Mouse (Mus musculus): Measurements from ENCODE around the gene Sec24b. TPM values are rescaled to one million over a fixed set of nuclear protein-coding genes. Genes with fewer than 3 reads are reported as not detected.

Gene Sec24b
- polyA plus RNA-seq (2012; rRNA removed), result 41.3 and 58.2 TPM in 2 replicates

DNA sequence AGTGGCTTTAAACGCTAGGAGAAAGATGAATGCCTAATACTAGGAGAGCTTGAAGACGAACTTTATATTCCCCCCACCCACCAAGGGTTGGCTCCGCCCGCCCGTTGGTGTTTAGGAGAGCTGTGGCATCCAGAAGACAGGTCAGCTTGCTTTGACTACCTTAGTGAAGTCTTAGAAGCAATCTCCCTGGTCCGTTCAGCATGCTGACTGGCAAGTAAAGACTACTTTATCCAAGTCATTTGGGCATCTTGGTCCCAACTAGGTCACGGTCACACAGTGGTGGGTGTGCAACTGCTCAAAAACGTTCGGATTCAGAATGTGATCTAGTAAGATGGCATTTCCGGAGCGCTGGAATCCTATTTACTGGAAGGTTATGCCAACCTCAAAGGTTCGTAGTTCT is at the start of gene Sec24b:
TSS of gene Sec24b (minus strand) at position 273 of the 400 bp plus-strand sequence.

DNA sequence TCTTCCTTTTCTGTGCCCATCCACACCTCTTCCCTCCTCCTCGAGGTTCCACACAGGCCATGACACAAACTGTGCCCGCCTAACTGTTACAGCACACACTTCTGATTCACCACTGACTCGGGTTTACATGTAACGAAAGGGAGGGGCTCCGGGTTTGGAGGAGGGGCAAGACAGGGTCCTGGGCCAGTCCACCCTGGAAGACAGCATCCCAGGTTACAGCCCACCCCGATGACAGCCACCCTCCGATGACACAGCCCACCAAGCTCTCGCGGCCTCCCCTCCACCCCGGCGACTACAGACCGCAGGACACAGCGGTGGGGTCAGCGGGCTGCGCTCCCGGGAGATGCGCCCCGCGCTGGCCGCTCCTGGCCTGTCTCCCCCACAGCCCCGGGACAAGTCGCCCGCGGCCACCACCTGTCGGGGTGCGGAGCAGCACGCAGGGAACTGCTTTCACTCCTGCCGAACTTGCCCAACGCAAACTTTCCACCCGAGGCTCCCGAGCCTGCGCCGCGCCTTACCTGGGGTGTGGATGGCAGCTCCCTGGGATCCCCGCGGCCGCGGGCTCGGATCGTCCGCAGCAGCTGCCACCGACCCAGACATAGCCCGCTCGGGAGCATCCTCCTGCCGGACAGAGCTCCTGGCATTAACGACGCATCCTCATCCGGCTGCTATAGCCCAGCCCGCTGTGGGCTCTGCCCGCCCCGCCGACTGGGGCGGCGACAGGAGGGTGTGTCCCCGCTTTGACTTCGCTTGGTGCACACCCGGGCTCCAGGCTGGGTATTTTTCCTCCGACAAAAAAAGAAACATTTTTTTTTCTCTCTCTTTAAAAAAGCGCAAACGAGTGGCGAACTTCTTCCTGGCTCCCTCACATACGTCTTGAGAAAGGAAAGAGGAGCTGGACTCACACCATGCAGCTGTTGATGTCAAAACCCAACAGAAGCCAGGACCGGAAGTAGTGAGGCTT is 91.6 kb downstream of the Sec24b start, which contains the start of gene Mcub:
TSS of gene Mcub (minus strand) at position 775 of the 964 bp plus-strand sequence.

Other genes with a start within 250 kb of the Sec24b start
- 0.14 and 0.16 TPM in 2 replicates for gene Rrh, start 239.0 kb downstream of the Sec24b start, polyA plus RNA-seq (2012; rRNA removed)
- gene Gar1, start 230.2 kb downstream of the Sec24b start, polyA plus RNA-seq (2012; rRNA removed), result 16.7 and 18.2 TPM in 2 replicates
- not detected in 2 replicates for gene Cfi, start 225.7 kb downstream of the Sec24b start, polyA plus RNA-seq (2012; rRNA removed)
- 52.3 and 53.1 TPM in 2 replicates for gene Pla2g12a, start 182.9 kb downstream of the Sec24b start, polyA plus RNA-seq (2012; rRNA removed)
- gene Casp6, start 160.1 kb downstream of the Sec24b start, polyA plus RNA-seq (2012; rRNA removed), result 35.4 and 45.1 TPM in 2 replicates
- 7.6 and 10.1 TPM in 2 replicates for gene Mcub, start 91.3 kb downstream of the Sec24b start, polyA plus RNA-seq (2012; rRNA removed)
- gene Col25a1, start 69.9 kb upstream of the Sec24b start, polyA plus RNA-seq (2012; rRNA removed), result 0.07 and 0.13 TPM in 2 replicates

Measured in colon, adult 2 months (tissue).